Mouse (Mus musculus) left cerebral cortex, postnatal 36 days (tissue): Measurements from ENCODE around the gene Ifit1bl2. TPM values are rescaled to one million over a fixed set of nuclear protein-coding genes. Genes with fewer than 3 reads are reported as not detected.

Source experiments
- DNase-seq, 2 experiments: peaks; one replicate each; pipeline ENCODE4 v3.0.0; 2021 to 2022; ENCODE audit warnings: low spot score in 2 of 2, mixed read lengths in 1 of 2
- intact Hi-C: fragments of 180-260 bp; cut with DNase I; formaldehyde crosslinking; loops from one replicate; pipeline ENCODE4 v1.15.1; 2025
- total RNA-seq, 2 experiments: library from RNA; stranded (reverse); gene quantifications; 2 replicates each; pipeline ENCODE4 v1.2.3; 2021

The Ifit1bl2 gene
- total RNA-seq, 2 experiments from 2014 or later, result 0.27 to 0.43 TPM

GRCm38 (mm10) chr19:34571080-34571479 is 69.5 kb downstream of the Ifit1bl2 start:
- DNase-seq, result no peak
- intact Hi-C loops, result no loop called here

GRCm38 (mm10) chr19:34569896-34570476 is 70.6 kb downstream of the Ifit1bl2 start:
- intact Hi-C loops, result no loop called here

GRCm38 (mm10) chr19:34568988-34569895 is 71.3 kb downstream of the Ifit1bl2 start:
- DNase-seq, result no peak
- intact Hi-C loops, result no loop called here

More at GRCm38 (mm10) chr19:34569896-34570476, 70.6 kb downstream of the Ifit1bl2 start:
- no peak for DNase-seq

Other genes with a start within 250 kb of the Ifit1bl2 start
- under 1 TPM; 0.62 to 0.77 TPM for gene Ch25h, start 165.6 kb downstream of the Ifit1bl2 start, total RNA-seq
- 10 to 100 TPM; 15.8 to 17.0 TPM for gene Lipa, start 113.3 kb downstream of the Ifit1bl2 start, total RNA-seq
- gene Ifit2, start 90.0 kb downstream of the Ifit1bl2 start, total RNA-seq, result 1 to 10 TPM; 7.2 to 7.8 TPM
- 1 to 10 TPM; 4.0 to 4.5 TPM for gene Ifit3, start 57.2 kb downstream of the Ifit1bl2 start, total RNA-seq
- 1 to 10 TPM; 1.7 to 1.8 TPM for gene Ifit1bl1, start 38.8 kb downstream of the Ifit1bl2 start, total RNA-seq
- 1 to 10 TPM; 1.5 to 2.0 TPM for gene Ifit3b, start 32.8 kb downstream of the Ifit1bl2 start, total RNA-seq
- gene Ifit1, start 128 bp upstream of the Ifit1bl2 start, total RNA-seq, result 1 to 10 TPM in 1 of 2 experiments, under 1 TPM in 1; 0.72 to 1.3 TPM
- 1 to 10 TPM; 1.8 to 2.7 TPM for gene Slc16a12, start 106.5 kb upstream of the Ifit1bl2 start, total RNA-seq
- gene Pank1, start 238.7 kb upstream of the Ifit1bl2 start, total RNA-seq, result 10 to 100 TPM; 20.8 to 23.5 TPM